Mouse (Mus musculus): ENCODE measurements at regions not wholly inside any gene's neighbourhood (a gene's known extent, or its start where the extent isn't known, plus 50 kb on each side); places are given as distances from the start of the nearest gene placed in this dataset.

GRCm38 (mm10) chr1:166807163-166807945, 125.7 kb upstream of the Fmo9 start:
- DNase-seq (ENCODE audit: low spot score in 2 of 2) = no peak

- no peak for DNase-seq (ENCODE audit: low spot score in 2 of 2)
Observed at GRCm38 (mm10) chr1:166811341-166812071, 129.9 kb upstream of the Fmo9 start.

- no peak for DNase-seq (ENCODE audit: low spot score in 2 of 2)
Observed at GRCm38 (mm10) chr1:166812072-166812461, 130.4 kb upstream of the Fmo9 start.

GRCm38 (mm10) chr1:166812920-166813439, 131.3 kb upstream of the Fmo9 start:
- no peak for DNase-seq (ENCODE audit: low spot score in 2 of 2)

- no peak for DNase-seq (ENCODE audit: low spot score in 2 of 2)
Observed at GRCm38 (mm10) chr1:166817927-166818326, 136.3 kb upstream of the Fmo9 start.

GRCm38 (mm10) chr1:166818682-166819081, 137.0 kb upstream of the Fmo9 start:
- no peak for DNase-seq (ENCODE audit: low spot score in 2 of 2)

- no peak for DNase-seq (ENCODE audit: low spot score in 2 of 2)
Observed at GRCm38 (mm10) chr1:166819420-166819819, 137.8 kb upstream of the Fmo9 start.

- DNase-seq (ENCODE audit: low spot score in 2 of 2) = no peak
Observed at GRCm38 (mm10) chr1:166820050-166820449, 138.4 kb upstream of the Fmo9 start.

- DNase-seq (ENCODE audit: low spot score in 2 of 2) = no peak
Observed at GRCm38 (mm10) chr1:166821146-166821545, 139.5 kb upstream of the Fmo9 start.

GRCm38 (mm10) chr1:166837299-166837698, 155.7 kb upstream of the Fmo9 start:
- no peak for DNase-seq (ENCODE audit: low spot score in 2 of 2)

GRCm38 (mm10) chr1:166839833-166840232, 158.2 kb upstream of the Fmo9 start:
- DNase-seq (ENCODE audit: low spot score in 2 of 2) = no peak

GRCm38 (mm10) chr1:166843397-166843877, 157.8 kb upstream of the Fam78b start:
- no peak for DNase-seq (ENCODE audit: low spot score in 2 of 2)

- DNase-seq (ENCODE audit: low spot score in 2 of 2) = no peak
Observed at GRCm38 (mm10) chr1:166846566-166846965, 154.7 kb upstream of the Fam78b start.

- DNase-seq (ENCODE audit: low spot score in 2 of 2) = no peak
Observed at GRCm38 (mm10) chr1:166847233-166847632, 154.0 kb upstream of the Fam78b start.

- no peak for DNase-seq (ENCODE audit: low spot score in 2 of 2)
Observed at GRCm38 (mm10) chr1:166848015-166848535, 153.1 kb upstream of the Fam78b start.

- DNase-seq (ENCODE audit: low spot score in 2 of 2) = no peak
Observed at GRCm38 (mm10) chr1:166855988-166856387, 145.2 kb upstream of the Fam78b start.

GRCm38 (mm10) chr1:166866256-166866655, 135.0 kb upstream of the Fam78b start:
- no peak for DNase-seq (ENCODE audit: low spot score in 2 of 2)

- DNase-seq (ENCODE audit: low spot score in 2 of 2) = no peak
Observed at GRCm38 (mm10) chr1:166871258-166871657, 130.0 kb upstream of the Fam78b start.

- no peak for DNase-seq (ENCODE audit: low spot score in 2 of 2)
Observed at GRCm38 (mm10) chr1:166876452-166876851, 124.8 kb upstream of the Fam78b start.

GRCm38 (mm10) chr1:166883215-166883614, 118.0 kb upstream of the Fam78b start:
- no peak for DNase-seq (ENCODE audit: low spot score in 2 of 2)

GRCm38 (mm10) chr1:166895945-166896344, 105.3 kb upstream of the Fam78b start:
- DNase-seq (ENCODE audit: low spot score in 2 of 2) = no peak

- no peak for DNase-seq (ENCODE audit: low spot score in 2 of 2)
Observed at GRCm38 (mm10) chr1:166898741-166899140, 102.5 kb upstream of the Fam78b start.

Measured in urinary bladder, postnatal 36 days (tissue).